Mouse (Mus musculus) yolk sac, embryonic 10.5 days (tissue): ENCODE results near the gene Xirp1.
"Not testable (repeated sequence)": the region's sequence is repeated elsewhere in the genome, so short reads cannot be mapped to it uniquely, and the experiment has no call there.

Experiments used
- DNase-seq: peaks from one replicate; pipeline ENCODE4 v3.0.0-alpha.2; 2017; ENCODE audit warnings: low spot score

The Xirp1 gene

DNA sequence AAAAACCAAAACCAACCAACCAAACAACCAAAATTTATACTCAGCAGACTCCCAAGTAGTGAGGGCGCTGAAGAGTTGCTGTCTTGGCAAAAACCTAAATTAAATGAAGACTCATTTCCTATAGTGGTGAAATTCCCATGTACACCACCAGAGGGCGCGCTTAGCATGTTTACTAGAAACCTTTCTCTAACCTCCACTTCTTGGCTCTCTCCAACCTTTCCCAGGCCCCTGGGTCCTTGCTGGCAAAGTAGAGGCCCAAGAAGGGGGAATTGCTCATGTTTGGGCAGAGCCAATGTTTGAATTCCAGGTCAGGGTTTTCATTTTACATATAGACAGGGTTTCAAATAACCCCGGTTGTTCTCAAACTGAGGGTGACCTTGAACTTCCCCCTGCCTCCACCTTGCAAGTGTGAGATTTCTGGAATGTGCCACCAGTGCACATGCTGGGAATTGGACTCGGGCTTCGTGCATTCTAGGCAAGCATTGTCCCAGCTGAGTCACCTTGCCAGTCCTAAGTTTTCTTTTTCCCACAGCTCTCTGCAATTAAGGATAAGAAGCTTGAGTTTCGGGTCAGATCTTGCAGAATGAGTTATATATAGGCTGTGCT, 3.0 kb downstream of the Xirp1 start:
- DNase-seq, result no peak

DNA sequence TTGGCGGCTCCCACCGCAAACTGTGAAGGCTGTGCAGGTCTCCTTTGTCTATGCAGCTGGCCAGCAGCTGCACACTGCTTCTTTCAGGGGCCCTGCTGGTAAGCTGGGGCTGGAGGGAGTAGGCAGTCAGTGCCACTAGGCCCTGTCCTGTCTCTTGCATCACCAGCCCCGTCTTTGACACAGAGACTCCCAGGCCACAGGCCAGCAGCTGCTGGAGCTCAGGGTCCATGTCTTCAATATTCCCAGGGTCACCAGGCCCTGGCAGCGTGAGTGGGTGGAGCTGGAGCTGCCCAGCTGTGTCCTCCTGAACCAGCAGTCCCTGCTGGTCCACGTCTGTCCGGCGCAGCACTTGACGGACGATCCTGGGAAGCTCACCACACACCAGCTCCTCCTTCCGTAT, 6.4 kb downstream of the Xirp1 start:
- no peak for DNase-seq

DNA sequence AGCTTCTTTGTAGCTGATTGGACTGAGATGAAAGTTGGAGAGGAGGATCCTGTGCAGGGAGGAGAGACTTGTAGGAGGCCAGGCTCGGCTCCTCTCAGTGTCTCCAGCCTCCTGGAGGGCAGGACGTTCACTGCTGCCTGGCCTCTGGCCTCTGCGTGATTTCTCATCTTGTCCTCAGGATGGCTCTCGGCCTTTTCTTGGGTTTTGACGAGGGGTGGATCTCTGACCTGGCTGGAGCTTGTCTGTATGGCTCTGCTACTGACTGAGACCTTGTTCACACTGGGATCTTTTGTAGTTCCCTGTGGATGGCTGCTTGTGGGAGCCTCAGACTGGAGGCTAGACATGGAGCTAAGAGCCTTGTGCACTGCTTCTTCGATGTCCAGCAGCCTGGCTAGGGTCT, 8.6 kb downstream of the Xirp1 start:
- no peak for DNase-seq

DNA sequence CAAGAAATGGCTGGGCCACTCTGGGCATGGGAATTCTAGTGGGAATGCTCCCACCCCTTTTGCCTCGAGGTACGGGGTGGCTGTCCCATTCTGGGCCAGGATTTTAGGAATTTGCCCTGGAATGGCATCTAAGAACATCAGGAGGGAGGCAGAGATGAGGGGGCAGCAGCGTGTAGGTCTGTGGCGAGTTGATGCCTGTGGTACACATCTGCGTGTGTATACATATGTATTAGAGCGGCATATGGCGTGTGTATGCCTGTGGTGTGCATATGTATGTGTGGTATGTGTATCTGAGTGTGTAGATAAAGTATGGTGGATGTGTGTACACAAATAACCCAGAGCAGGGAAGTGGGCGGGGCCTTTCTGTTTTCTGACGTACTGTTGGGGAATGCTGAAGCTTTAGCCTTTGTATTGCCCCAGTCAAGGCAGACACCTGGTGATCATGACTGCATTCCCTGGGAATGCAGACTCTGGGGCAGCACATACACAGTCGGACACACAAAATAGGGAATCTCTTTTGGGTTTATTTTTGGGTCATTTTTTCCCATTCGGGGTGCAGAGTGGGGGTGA, 10.1 kb downstream of the Xirp1 start:
- DNase-seq, result no peak

DNA sequence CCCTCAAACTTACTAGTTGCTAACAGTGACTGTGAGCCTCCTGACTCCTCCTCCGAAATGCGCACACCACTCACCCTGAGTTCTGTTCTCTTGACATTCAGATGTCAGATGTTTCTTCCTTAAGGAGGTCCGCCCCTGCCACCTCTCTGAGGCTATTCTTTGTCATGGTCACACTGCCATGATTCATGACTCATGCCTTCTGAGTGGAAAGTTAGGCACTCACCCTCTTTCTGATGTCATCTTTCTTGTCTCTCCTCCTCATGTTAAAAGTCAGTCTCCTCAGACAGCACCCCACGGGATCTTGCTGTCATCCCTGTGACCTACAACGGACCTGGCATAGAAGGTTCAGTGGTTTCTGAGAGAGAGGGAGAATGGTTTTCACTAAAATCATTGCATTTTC, 10.6 kb downstream of the Xirp1 start:
- DNase-seq, result no peak

DNA sequence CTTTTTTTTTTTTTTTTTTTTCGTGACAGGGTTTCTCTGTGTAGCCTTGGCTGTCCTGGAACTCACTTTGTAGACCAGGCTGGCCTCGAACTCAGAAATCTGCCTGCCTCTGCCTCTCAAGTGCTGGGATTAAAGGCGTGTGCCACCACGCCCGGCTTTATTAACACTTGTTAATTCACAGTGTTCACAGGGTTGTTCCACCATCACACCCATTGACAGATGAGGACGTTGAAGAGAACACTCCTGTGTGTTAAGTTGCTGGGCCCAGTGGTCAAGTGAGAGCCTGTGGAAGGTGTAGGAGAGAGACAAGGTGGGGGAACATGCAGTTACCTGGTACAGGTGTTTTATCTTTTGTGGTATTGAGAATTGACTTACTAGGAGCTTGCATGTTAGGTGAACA, 11.2 kb downstream of the Xirp1 start:
- DNase-seq, result not testable (repeated sequence)

DNA sequence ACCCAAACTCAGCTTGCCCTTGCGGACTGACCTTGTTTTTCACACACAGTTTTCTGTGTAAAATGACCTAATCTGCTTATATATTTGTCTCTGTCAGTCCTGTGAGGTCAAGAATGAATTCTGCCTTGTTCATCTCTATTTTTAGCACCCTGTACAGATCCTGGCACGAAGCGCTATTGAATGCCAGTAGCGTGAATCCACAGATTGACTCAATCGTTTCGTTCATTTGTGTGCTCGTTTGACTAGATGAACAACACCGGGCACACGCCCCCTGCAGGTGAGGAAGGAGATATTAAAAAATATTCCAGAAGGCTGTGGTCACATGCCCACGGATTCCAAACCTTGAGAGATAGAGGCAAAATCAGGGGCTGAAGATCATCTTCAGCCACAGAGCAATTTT, 11.9 kb downstream of the Xirp1 start:
- DNase-seq, result no peak

DNA sequence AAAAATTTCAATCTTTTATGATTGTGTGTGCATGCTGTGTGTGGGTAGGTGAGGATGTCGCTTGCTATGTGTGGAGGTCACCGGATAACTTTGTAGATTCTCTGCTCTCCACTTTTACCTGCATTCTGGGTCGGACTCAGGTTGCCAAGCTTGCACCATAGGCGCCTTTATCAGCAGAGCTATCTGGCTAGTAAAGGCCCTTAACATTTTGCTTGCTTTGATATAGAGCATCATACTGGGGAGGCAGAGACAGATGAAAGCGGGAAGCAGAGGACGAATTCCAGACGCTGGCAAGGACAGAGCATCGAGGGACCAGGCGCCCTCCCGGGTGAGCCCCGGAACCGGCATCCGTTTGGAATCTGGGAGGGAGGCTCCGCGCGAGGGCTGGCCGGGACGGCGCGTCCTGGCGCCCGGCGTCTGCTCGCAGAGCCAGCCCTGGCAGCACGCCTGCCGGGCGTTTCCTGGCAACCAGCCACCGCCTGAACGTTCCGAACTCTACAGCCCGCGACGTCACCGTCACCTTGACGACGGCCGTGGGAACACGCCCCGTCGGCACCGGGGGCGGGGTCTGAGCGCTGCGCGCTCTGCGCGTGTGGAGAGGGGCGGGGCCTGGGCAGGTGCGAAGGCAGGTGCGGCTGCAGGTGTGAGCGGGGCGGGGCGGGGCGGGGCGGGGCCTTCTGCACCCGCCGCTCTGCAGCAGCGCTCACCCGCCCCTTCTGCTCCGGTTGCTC, 12.5 kb downstream of the Xirp1 start:
- DNase-seq, result peak; percentile 94

DNA sequence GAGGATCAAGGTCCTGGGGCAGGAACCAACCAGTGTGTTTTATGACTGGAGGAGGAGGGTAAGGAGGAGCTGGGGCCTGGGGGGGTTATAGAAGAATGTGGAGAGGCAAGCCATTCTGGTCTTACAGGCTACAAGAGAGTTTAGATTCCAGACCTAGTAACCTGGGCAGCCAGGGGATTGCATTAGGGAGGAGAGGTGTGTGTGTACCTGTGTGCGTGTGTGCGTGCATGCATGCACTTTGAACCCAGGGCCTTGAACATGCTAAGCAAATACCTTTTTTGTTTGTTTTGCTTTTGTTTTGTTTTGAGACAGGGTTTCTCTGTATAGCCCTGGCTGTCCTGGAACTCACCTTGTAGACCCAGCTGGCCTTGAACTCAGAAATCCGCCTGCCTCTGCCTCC, 13.5 kb downstream of the Xirp1 start:
- DNase-seq, result no peak

DNA sequence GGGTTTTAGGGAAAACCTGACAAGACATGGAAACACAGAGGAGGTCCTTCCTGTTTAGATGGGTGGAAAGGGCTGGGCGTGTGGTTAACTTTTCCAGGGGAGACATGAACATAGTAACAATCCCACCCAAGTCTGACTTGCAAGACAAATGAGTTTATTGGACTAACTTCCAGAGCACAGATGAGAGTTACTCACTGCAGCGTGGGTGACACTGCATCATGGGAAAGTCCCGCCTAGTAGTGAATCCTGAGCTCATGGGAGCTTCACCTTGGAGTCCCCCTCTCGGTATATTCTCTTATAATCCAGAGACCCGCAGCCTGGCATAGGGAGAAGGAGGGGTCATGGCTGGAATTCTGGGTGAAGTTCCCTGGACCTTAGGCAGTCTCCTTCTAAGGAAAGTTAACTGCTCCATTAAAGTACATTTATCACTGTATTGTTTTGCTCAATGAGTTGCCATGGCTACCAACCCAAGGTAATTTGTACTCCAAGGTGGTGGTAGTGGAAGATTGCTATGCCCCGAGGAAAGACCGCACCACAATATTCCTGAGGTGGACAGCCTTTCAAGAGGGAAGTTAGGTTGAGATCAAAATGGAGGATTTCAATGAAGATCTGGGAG, 14.1 kb downstream of the Xirp1 start:
- no peak for DNase-seq

DNA sequence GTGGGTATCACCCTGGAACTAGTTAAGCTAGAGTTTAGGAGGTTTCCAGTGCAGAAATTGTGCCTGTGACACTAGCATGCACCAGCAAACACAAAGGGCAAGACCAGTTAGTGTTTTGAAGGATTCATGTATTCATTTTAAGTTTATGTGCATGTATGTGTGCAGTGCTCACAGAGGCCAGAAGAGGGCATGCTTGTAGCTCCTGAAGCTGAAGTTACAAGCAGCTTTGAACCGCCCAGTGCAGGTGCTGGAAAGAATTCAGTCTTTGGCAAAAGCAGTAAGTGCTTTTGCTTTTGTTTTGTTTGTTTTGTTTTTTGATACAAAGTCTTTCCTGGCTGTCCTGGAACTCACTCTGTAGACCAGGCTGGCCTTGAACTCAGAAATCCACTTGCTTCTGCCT, 15.6 kb downstream of the Xirp1 start:
- no peak for DNase-seq

DNA sequence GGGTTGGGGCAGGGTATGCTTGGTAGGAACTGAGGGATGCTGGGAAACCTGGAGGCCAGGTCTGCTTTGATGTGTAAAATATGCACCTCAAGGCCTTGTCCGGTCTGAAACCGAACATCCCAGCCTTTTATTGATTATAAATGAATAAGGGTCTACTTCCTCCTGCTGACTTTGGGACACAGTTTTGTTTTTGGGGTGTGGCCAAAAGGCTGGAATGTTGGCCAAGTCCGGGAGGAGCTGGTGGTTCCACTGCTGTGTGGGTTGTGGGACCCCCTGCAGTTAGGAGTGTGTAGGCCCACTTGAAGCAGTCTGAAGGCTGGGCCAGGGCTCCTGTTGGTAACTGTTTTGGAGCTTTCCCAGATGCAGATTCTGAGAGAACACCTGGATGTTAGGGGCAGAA, 17.5 kb downstream of the Xirp1 start:
- no peak for DNase-seq

DNA sequence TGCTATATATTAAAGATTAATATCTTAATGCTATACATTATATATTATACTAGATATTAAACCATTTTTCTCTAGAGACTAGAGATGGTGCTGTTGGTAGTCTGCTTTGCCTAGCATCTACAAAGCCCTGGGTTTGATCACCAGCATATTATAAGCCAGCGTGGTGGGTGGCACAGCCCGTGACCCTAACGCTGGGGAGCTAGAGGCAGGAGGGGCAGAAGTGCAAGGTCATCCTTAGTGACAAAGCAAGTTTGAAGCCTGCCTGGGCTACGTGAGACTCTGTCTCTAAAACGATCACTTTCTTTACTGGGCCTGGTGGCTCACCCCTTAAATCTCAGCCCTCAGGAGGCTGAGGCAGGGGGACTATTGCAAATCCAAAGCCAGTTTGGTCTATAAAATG, 20.5 kb downstream of the Xirp1 start:
- DNase-seq, result no peak

DNA sequence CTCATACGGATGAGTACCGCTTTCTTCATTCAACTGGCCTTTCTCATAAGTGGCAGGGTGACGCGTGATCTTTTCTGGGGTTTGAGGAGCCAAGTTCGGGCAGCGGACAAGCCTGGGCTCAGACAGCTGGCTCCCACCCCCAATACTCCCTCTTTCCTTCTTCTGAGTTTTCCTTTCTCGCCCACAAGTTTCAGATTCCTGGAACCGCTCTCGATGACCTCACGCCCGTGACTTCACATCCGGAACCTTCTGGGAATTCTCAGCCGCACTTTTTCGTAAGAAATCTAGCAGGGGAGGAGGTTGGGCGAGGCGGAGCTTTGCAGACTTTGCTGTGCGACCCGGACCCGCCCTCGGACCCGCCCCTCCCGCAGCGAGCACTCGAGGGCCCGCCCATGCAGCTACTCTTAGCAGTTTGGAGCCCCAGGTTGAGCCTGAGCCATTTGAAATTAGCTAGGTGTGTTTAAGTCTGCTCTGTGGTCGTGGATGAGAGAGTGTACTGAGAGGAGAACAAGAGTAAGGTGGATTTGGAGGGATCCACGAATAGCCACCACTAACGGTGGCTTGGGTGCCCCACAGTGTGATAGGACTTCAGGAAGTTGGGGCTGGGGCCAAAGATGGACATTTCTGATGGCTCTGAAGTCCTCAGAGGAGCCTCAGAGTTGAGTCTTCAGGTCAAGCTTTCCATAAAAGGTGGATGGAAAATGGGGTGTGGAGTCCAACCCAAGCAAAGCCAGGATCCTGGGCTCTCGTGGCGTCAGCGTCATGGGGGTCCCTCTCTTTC, 21.3 kb downstream of the Xirp1 start:
- peak; percentile 95 for DNase-seq

DNA sequence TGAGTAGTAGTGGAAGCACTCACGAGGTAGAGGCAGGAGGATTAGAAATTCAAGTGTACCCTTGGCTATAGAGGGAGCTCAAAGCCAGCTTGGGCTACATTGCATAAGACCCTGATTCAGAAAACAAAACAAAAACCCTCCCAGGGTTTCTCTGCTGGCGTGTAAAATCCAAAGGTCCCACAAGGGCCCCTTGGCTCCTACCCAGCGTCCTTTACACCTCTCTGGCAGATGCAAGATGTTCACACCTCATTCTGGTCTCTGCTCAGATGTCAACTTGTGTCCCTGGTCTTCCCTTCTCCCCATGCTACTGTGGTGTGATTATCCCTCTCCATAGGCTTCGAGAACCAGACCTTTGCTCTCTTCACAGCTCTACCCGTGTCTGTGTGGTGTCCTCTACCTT, 22.6 kb downstream of the Xirp1 start:
- no peak for DNase-seq

DNA sequence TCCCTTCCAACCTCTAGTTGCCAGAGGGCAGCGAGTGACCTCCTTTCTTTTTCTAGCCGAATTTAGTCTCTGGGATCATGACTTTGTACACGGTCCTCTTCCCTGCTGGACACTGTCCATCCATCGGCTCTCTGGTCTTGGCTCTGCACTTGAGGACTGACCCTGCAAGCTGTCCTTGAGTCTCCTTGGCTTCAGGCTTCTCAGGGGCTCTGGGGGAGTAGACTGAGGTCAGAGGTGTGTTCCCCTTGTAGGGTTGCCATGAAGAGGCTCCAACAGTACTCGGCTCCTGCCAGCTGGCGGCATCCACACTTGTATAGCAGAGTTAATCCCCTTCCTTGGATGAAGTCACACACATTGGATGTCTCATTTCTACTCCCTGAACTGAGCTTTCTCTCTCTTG, 23.8 kb downstream of the Xirp1 start:
- no peak for DNase-seq

DNA sequence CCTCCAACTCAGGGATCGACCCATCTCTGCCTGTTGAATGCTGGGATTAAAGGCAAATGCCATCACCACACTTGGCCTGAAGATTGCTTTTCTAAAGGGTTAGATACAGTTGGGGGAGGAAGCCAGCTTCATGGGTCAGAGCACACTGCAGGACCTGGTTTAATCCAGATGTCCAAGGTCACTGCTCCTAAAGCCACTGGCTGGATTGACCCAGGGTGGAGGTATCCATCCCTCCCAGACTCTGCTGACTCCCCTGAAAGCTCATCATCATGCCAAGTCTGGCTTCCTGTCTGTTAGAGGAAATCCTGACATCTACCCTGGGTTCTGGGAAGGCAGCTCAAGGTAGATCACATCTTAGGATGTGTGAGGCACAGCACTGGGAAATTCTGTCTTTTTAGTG, 24.6 kb downstream of the Xirp1 start:
- DNase-seq, result no peak

DNA sequence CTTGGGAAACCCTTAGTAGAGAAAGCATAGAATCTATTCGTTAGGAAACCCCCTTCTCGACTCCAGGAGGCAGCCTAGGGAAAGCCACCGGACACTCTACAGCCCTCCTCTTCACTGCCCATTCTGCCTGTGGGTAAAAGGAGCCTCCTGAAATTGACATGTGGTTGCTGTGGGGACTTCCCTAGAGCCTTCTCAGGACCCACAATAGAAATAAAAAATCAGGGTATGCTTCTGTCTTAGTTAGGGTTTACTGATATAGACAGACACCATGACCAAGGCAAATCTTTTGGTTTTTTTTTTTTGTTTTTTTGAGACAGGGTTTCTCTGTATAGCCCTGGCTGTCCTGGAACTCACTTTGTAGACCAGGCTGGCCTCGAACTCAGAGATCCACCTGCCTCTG, 27.3 kb downstream of the Xirp1 start:
- DNase-seq, result no peak

DNA sequence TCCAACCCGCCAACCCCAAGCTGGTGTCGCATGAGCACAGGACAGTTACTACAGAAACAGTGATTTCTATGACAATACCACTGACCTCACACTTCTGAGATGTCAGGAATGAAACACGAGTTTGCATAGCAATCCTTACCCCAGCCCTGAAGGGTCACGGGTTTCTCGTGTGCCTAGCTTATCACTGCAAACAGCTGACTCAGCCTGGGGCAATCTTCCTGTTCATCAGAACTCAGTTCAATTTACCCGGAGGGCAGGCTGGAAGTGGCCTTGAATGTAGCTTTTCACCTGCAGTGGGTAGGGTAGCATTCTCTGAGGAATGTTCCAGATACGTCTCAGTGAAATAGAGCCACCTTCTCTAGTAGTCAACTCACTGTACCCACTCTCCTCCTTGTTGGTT, 29.2 kb downstream of the Xirp1 start:
- peak; percentile 71 for DNase-seq

DNA sequence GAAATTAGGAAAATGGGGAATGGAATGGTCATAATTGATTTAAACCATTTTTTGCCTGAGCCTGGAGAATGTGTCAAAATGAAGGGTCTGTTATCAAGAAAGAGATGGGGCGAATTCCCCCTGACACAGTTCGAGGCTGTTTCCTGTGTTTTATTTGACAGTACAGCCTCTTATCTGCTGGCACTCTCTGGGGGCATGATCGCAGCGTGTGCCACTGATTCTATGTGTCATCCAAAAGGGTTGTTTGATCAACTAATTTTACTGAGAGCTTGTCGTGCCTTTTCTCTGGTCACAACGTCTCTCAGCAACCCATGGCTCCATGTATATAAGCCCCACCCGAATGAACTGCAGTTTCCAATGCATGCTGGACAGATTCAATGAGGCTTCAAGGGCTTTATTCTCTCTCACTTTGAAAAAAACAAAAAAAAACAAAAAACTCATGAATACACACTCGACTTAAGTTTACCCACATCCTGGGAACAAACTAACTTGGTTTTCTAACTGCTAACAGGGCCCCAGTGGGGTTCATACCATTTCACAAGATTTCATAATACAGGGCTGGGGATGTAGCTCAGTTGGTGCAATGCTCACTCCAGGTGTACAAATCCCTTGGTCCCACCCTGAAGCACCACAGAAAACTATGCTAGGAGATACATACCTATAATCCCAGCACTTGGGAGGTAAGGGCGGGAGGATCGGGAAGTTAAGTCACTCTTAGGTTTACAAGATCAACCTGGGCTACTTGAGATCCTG, 30.1 kb downstream of the Xirp1 start:
- no peak for DNase-seq

DNA sequence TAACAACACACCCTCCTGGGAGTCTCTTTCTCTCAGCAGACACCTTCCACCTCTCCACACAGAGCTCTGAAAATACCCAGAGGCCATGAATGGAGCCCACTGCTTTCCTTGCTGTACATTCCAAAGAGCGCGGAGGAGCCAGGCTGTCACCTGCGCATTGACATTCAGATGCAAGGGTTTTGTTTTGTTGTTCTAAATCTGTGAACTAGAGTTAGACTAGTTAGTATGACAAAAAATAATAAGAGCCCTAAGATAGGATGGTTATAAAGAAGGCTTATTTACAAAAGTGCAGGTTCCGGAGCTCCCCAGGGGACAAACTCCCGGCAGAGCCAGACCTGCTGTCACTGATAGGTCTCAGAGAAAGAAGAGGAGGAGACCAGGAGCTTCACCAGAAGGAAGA, 32.1 kb downstream of the Xirp1 start:
- DNase-seq, result no peak

DNA sequence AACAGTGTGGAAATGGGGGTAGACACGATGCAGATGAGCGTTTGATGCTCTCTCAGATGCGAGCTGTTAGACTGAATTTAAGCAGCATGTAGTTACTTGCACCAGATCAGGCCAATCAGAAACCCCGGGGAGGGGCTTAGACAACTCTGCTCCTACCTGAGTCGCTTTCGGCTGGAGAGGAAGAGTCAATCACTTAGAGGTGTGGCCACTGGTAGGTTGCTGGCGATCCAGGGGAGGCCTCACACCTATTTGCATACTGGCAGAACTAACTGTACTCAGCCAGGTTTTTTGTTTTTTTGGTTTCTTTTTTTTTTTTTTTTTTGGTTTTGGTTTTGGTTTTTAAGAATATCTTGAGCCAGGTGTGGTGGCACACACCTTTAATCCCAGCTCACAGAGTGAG, 35.1 kb downstream of the Xirp1 start:
- no peak for DNase-seq
